Mouse (Mus musculus): ENCODE measurements around the gene Gm11009. TPM values are rescaled to one million over a fixed set of nuclear protein-coding genes. Genes with fewer than 3 reads are reported as not detected.
"Not testable (repeated sequence)": the region's sequence is repeated elsewhere in the genome, so short reads cannot be mapped to it uniquely, and the experiment has no call there.

Gene Gm11009
- not detected for polyA plus RNA-seq (2017; shearing (Covaris generic))

- ATAC-seq = not testable (repeated sequence)
Measured at GRCm38 (mm10) chr2:176319394-176319793, at the start of gene Gm11009. Gm11009 (minus strand) TSS chr2:176319494.

Other genes starting within 250 kb of the Gm11009 start
- gene Gm2004, start 169.7 kb downstream of the Gm11009 start, polyA plus RNA-seq (2017; shearing (Covaris generic)) = under 1 TPM in 1 of 2 experiments, not detected in 1; 0.47 TPM
- 1 to 10 TPM; 2.5 to 5.4 TPM for gene 2210418O10Rik, start 92.9 kb downstream of the Gm11009 start, polyA plus RNA-seq (2017; shearing (Covaris generic))
- gene Gm14435, start 104.1 kb upstream of the Gm11009 start, polyA plus RNA-seq (2017; shearing (Covaris generic)) = 1 to 10 TPM; 8.6 to 9.7 TPM
- gene Gm14434, start 167.3 kb upstream of the Gm11009 start, polyA plus RNA-seq (2017; shearing (Covaris generic)) = 10 to 100 TPM in 1 of 2 experiments, 1 to 10 TPM in 1; 3.7 to 11.3 TPM
- gene Zfp967, start 201.6 kb upstream of the Gm11009 start, polyA plus RNA-seq (2017; shearing (Covaris generic)) = not detected

All from CD4-positive, CD25-positive, alpha-beta regulatory T cell, adult 4 months (primary cell).